Mouse (Mus musculus) olfactory bulb, adult 2 months (tissue): ENCODE data around the gene Gm826. TPM values are rescaled to one million over a fixed set of nuclear protein-coding genes. Genes with fewer than 3 reads are reported as not detected.

Source experiments
- H3K27ac ChIP-seq: fragments of 200-500 bp; 2 replicates; pipeline ENCODE4 v1.5.1; 2012; ENCODE audit warnings: low read depth, low read length; ENCODE audit not compliant: insufficient read depth
- H3K4me1 ChIP-seq: fragments of 200-500 bp; 2 replicates; pipeline ENCODE4 v1.6.1; 2012; ENCODE audit warnings: low read length; ENCODE audit not compliant: control insufficient read depth, insufficient read depth
- H3K4me3 ChIP-seq: fragments of 200-500 bp; 2 replicates; pipeline ENCODE4 v1.5.1; 2012; ENCODE audit warnings: mild to moderate bottlenecking, low read depth, low read length, moderate library complexity; ENCODE audit not compliant: insufficient read depth
- CTCF ChIP-seq: fragments of 200-500 bp; IDR thresholded peaks from 2 replicates; pipeline ENCODE4 v1.5.1; 2012; ENCODE audit warnings: low read depth, mild to moderate bottlenecking, low read length, moderate library complexity; ENCODE audit not compliant: insufficient read depth
- POLR2A ChIP-seq: fragments of 200-500 bp; IDR thresholded peaks from 2 replicates; pipeline ENCODE4 v1.6.1; 2012; ENCODE audit warnings: mild to moderate bottlenecking, low read depth, low read length, moderate library complexity; ENCODE audit not compliant: insufficient read depth
- WGBS: fragments of 180-500 bp; shearing (Covaris S2); methylation state at CpG from one replicate; pipeline ENCODE4 v1.1.7; 2018; 5-methylcytosine and 5-hydroxymethylcytosine counted together
- polyA plus RNA-seq: library from polyadenylated mRNA; stranded (reverse); fragments of >200 nt; gene quantifications from 2 replicates; pipeline ENCODE4 v1.2.4, GENCODE M21; 2012; ENCODE audit warnings: low replicate concordance; ENCODE audit not compliant: missing spikeins, insufficient read depth, insufficient read length

Gene Gm826
- not detected in 2 replicates for polyA plus RNA-seq

DNA sequence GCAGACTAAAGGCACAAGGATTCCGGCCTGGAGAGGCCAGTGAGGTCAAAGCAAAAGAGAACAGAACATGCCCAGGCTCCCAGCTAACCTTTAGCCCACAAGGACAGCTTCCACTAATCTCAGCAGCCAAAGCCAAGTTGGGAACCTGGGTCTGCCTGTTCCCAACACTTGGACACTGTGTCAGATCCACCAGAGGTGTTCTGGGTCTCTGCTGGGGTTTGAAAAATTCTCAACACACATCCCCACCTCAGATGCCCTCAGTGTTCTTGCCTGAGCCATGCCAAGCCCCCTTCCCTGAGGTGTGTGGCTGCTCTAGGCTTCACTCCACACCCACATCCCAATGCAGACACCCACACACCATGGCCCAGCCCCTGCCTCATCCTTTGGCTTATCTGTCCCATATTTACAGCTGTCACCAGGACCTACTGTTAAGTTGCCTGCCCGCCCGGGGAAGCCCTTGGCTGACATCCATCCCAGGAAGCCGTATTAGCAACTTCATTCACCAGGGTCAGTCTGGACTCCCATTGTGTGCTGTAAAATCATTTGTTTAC is at the start of gene Gm826:
Gene Gm826 (minus strand): TSS at position 52 of the 551 bp plus-strand sequence.
- Histone ChIP-seq H3K4me1 (0 out of 2 replicates have a peak, but pooled peaks cover 3% of the 10 kb centered on the region), H3K27ac (no peak within 1 kb of the TSS), H3K4me3 (no peak within 1 kb of the TSS)
- WGBS: 72% methylated on average over 4 of the region's 4 CpGs
- TF ChIP-seq POLR2A: no peak
- no peak for TF ChIP-seq CTCF

DNA sequence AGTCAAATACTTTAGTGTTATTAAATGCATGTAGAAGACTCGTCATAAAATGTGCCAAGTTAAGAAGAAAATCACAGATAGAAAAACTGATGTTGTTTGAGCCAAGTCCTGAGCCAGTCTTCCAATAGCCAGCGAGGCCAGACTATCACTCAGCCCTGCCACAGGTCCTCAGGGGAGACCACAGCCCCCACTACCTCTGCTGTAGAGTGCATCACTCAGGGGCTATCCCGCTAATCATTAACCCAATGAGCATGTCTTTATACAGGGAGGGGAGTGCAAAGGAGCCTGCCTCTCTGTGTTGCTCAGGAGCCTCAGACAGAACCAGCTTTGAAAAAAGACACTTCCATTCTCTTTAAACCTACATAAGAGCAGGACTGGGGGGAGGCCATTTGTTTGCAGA is 49.5 kb upstream of the Gm826 start:
- Histone ChIP-seq H3K27ac (no peak overlapping the region), H3K4me3 (no peak overlapping the region), H3K4me1 (peaks cover 1% of the 10 kb centered on the region)
- 90% methylated on average over 3 of the region's 3 CpGs for WGBS
- no peak for TF ChIP-seq POLR2A
- TF ChIP-seq CTCF: no peak

DNA sequence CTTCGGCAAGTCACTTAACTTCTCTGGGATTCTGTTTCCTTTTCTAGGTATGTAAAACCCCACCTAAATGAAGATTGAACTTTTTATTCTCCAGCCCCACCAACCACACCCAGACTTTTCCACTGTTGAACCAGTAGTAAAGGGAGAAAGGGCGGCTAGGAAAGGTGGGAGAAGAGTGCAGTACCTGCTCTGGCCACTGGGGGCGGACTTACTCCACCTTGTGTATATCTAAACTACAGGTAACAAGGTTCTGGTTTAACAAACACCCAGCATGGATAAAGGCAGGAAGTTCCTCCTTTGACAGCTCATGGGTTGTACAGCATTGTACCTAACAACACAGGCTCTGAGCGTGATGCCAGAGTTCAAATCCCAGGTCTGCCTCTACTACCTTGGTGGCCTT is 44.3 kb upstream of the Gm826 start:
- TF ChIP-seq CTCF (no peak), POLR2A (no peak)
- WGBS: 65% methylated on average over 4 of the region's 4 CpGs
- Histone ChIP-seq H3K27ac (no peak overlapping the region), H3K4me3 (no peak overlapping the region), H3K4me1 (peaks cover 17% of the 10 kb centered on the region)

DNA sequence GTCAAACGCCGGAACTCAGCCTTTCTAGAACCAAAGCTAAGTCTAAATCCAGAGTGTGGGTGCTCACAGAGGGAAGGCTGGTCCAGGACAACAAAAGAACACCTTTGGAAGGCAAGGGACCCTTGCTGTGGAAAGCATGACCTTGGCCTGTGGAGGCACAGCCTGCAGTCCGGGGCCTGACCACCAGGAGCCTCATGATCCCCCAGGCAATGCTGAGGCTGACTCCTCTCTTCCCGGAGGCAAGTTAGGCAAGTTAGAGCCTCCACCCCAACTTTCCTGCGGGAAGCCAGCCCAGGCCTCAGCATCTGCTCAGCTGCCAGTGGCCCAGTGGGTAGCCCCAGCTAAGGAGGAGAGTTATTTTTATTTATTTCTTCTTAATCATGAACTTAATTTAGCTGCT is 42.3 kb upstream of the Gm826 start:
- TF ChIP-seq POLR2A: no peak
- no peak for TF ChIP-seq CTCF
- Histone ChIP-seq H3K27ac (no peak overlapping the region), H3K4me1 (peaks cover 17% of the 10 kb centered on the region), H3K4me3 (no peak overlapping the region)
- 50% methylated on average over 5 of the region's 5 CpGs for whole genome bisulfite sequencing

DNA sequence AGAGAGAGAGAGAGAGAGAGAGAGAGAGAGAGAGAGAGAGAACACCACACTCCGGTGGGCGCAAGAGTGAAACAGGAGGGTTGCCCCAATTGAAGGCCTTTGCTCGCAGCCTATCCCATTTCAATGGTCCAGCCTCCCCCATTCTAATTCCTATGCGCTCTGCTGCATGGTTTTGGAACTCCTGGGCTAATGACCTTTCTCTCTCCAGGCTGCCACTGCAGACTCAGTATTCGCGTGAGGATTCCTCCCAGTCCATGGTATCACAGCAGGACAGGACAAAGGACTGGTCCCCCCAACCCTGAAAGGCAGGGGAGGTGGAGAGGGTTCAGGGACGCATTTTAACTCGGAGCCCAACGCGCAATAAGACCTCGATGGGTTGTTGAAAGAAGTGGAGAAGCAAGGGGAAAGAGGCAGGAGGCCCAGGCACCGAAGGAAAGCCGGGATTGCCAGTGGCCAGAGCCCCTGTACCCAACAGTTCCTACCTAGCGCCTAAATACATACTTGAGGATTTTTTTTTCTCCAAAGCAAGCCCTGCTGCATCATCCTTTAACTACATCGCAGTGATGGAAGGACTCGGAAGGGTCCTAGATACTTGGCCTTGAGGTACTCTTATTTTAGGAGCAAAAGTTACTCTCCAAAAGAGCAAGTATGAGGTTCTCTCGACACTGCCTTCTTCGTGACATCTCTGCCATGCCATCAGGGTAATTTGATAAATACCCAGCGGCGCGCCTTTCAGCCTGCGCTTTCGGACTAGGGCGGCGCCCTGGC is 35.9 kb upstream of the Gm826 start:
- no peak for TF ChIP-seq POLR2A
- no peak for TF ChIP-seq CTCF
- Histone ChIP-seq H3K4me3 (no peak overlapping the region), H3K27ac (no peak overlapping the region), H3K4me1 (peaks cover 38% of the 10 kb centered on the region)
- 16% methylated on average over 25 of the region's 25 CpGs for WGBS

DNA sequence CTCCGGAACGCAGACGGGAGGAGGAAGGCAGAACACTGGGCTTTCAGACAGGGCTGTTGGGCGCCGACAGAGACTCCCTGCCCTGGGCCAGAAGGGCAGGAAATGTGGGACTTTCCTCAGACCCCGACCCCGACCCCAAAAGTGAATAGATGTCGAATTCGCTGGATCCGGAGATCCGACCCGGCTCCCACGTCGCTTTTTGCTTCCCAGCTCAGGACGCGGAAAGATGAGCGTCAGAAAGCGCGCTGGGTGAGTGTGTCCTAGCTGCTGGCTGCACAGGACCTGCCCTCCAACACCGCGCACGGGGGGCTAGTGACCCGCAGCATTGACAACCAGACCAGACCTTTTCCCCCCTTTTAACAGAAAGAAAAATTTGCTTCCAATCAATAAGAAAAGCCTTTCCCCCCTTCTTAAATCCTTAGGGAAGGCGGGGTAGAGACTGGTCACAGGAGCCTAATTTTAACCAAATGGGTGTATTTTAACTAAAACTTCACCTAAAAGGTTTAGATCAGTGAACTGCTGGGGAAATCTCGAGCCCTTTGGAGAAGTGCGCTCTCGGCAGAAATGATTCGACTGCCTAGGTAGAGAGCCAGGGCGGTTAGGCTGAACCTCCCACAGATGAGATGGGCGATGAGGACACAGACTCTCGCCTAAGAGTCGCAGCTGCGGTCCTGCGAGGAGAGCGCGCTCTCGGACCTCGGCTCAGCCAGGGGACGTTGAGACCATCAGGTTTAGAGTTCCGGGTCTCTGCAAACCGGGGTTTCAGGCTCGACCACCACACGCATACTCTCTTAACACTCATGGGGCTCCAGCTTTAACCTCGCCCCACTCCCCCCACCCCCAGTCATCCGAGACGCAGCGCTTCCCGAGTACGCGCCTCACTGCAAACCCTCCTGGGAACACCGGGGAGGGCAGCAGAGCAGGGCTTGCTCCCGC is 34.7 kb upstream of the Gm826 start:
- WGBS: 2% methylated on average over 52 of the region's 52 CpGs
- TF ChIP-seq CTCF: no peak
- TF ChIP-seq POLR2A: no peak
- H3K27ac ChIP-seq: no peak overlapping the region

DNA sequence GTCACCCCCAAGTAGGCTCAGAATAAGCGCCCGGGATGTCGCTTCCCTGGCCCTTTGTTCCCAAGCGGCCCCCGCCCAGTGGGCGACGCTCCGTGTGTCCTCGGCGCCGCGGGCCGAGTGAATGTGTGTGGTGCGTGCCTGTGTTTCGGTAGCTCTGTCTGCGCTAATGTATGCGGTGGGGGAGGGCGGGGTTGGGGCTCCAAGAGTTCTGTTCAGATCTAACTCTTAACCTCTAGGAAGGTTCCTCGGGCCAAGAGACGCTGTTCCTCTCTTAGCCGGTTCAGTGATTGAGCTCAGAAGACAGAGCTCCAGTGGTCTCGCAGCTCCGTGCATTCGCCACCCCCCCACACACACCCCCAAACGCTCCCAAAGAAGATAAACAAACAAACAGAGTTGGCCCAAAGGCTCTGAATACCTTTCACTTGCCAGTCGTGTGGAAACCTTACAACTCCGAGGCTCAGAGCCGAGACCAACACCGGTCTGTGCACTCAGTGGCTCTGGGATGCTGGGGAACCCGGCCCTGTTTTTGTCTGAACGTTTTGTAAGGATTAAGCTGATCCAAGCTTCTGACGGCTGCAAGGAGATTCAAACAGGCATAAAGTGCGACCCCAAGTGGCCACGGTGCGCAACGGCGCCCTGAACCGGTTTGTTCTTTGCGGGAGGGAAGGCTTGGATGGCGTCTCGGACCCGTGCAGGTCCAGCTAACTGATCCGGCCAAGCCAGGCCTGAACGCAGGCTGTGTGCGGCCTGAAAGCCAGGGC is 33.7 kb upstream of the Gm826 start:
- Histone ChIP-seq H3K4me1 (peaks cover 38% of the 10 kb centered on the region), H3K4me3 (peak overlapping the region; percentile 56), H3K27ac (no peak overlapping the region)
- peak; percentile 86 for TF ChIP-seq CTCF
- TF ChIP-seq POLR2A: no peak
- under 1% methylated on average over 45 of the region's 45 CpGs for WGBS

More for the DNA sequence above, 34.7 kb upstream of the Gm826 start:
- H3K4me1 ChIP-seq: peaks cover 38% of the 10 kb centered on the region
- H3K4me3 ChIP-seq: no peak overlapping the region

DNA sequence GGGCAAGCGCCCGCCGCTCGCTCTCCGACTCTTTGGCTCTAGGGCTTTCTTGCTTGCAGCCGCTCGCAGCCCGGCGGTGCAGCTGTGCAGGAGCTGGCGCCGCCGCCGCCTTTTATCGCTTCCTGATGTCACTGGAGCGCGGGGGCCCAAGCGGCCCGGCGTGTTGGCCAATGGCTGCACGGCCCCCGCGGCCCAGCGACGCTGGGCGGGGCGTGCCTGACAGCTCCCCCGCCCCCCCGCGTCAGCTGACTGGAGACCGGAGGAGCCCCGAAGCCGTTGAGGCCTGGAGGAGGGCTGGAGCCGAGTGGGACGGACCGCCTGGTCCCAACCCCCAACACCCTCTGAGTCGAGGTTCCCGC is 33.0 kb upstream of the Gm826 start, which contains the start of gene Mafb:
Gene Mafb (minus strand): TSS at position 86 of the 359 bp plus-strand sequence.
- WGBS: 1% methylated on average over 36 of the region's 37 CpGs
- H3K27ac ChIP-seq: no peak within 1 kb of the TSS
- TF ChIP-seq POLR2A (peak; percentile 80), CTCF (no peak)
- peaks cover 38% of the 10 kb centered on the region for H3K4me1 ChIP-seq
- peak within 1 kb of the TSS; percentile 56 for H3K4me3 ChIP-seq
